Mouse (Mus musculus): Measurements from ENCODE around the gene Gm1113. TPM values are rescaled to one million over a fixed set of nuclear protein-coding genes. Genes with fewer than 3 reads are reported as not detected.

Gene Gm1113
- not detected in 2 replicates for polyA plus RNA-seq (2016; fragmentation: Nextera tagmentation; extraction: Ambion mirVana)

- no peak within 1 kb of the TSS for H3K27ac ChIP-seq
- no peak for ATAC-seq (ENCODE audit: low FRiP score, low read depth)
- WGBS: 79% methylated on average over 3 of the region's 3 CpGs
These were observed at the start of gene Gm1113 for GRCm38 (mm10) chr9:35518169-35518568. TSS of gene Gm1113 (minus strand) at chr9:35518269.

GRCm38 (mm10) chr9:35564536-35565240 is 46.6 kb upstream of the Gm1113 start:
- H3K4me2 ChIP-seq (replicated peaks): no peak overlapping the region
- peaks cover 13% of the 10 kb centered on the region for H3K4me1 ChIP-seq
- 91% methylated on average over 5 of the region's 5 CpGs for WGBS
- no peaks in the 10 kb centered on the region for H3K9me3 ChIP-seq
- H3K27ac ChIP-seq: no peak overlapping the region
- no peaks in the 10 kb centered on the region for H3K27me3 ChIP-seq (replicated peaks)
- H3K36me3 ChIP-seq: peaks cover 35% of the 10 kb centered on the region
- no peak overlapping the region for H3K4me3 ChIP-seq
- no peak for ATAC-seq (ENCODE audit: low FRiP score, low read depth)
- no peak overlapping the region for H3K9ac ChIP-seq

More at GRCm38 (mm10) chr9:35518169-35518568, at the start of gene Gm1113:
- Histone ChIP-seq H3K4me2 (replicated peaks) (no peak within 1 kb of the TSS), H3K27me3 (replicated peaks) (no peaks in the 10 kb centered on the region; the same call in 1 of the 2 replicates), H3K36me3 (no peaks in the 10 kb centered on the region), H3K9ac (no peak within 1 kb of the TSS), H3K9me3 (no peaks in the 10 kb centered on the region), H3K4me3 (no peak within 1 kb of the TSS), H3K4me1 (0 out of 2 replicates have a peak, but pooled peaks cover under 1% of the 10 kb centered on the region)

- no peak overlapping the region for H3K9ac ChIP-seq
- peaks cover 13% of the 10 kb centered on the region for H3K4me1 ChIP-seq
- H3K4me3 ChIP-seq: no peak overlapping the region
- H3K4me2 ChIP-seq (replicated peaks): no peak overlapping the region
- H3K27ac ChIP-seq: no peak overlapping the region
- no peaks in the 10 kb centered on the region for H3K9me3 ChIP-seq
- ATAC-seq (ENCODE audit: low FRiP score, low read depth): no peak
- peaks cover 30% of the 10 kb centered on the region for H3K36me3 ChIP-seq
- no peaks in the 10 kb centered on the region for H3K27me3 ChIP-seq (replicated peaks)
- 95% methylated on average over 6 of the region's 6 CpGs for WGBS
These were observed 43.5 kb upstream of the Gm1113 start for GRCm38 (mm10) chr9:35561583-35561982.

- 96% methylated on average over 11 of the region's 11 CpGs for WGBS
These were observed 43.0 kb upstream of the Gm1113 start for GRCm38 (mm10) chr9:35561076-35561475.

GRCm38 (mm10) chr9:35559009-35559890 is 41.2 kb upstream of the Gm1113 start:
- peak; percentile 93 for ATAC-seq (ENCODE audit: low FRiP score, low read depth)
- H3K4me3 ChIP-seq: peak overlapping the region; percentile 68
- no peaks in the 10 kb centered on the region for H3K27me3 ChIP-seq (replicated peaks)
- H3K9ac ChIP-seq: peak overlapping the region; percentile 60
- H3K27ac ChIP-seq: peak overlapping the region; percentile 37; the same call in 1 of the 2 replicates
- WGBS: 1% methylated on average over 31 of the region's 31 CpGs
- no peaks in the 10 kb centered on the region for H3K9me3 ChIP-seq
- H3K4me2 ChIP-seq (replicated peaks): peak overlapping the region; percentile 92
- peaks cover 15% of the 10 kb centered on the region for H3K36me3 ChIP-seq
- peaks cover 13% of the 10 kb centered on the region for H3K4me1 ChIP-seq

More at GRCm38 (mm10) chr9:35561076-35561475, 43.0 kb upstream of the Gm1113 start:
- peaks cover 30% of the 10 kb centered on the region for H3K36me3 ChIP-seq
- H3K9ac ChIP-seq: no peak overlapping the region
- no peak overlapping the region for H3K4me2 ChIP-seq (replicated peaks)
- H3K4me1 ChIP-seq: peaks cover 13% of the 10 kb centered on the region
- no peak overlapping the region for H3K4me3 ChIP-seq
- no peaks in the 10 kb centered on the region for H3K27me3 ChIP-seq (replicated peaks)
- H3K9me3 ChIP-seq: no peaks in the 10 kb centered on the region
- H3K27ac ChIP-seq: no peak overlapping the region
- ATAC-seq (ENCODE audit: low FRiP score, low read depth): no peak

- no peaks in the 10 kb centered on the region for H3K9me3 ChIP-seq
These were observed 40.4 kb upstream of the Gm1113 start, which contains the start of the genes Ddx25 and Pus3 for GRCm38 (mm10) chr9:35558257-35559008. TSS of gene Ddx25 (minus strand) at chr9:35558528. TSS of gene Pus3 (plus strand) at chr9:35558595.

GRCm38 (mm10) chr9:35556494-35557102 is 38.5 kb upstream of the Gm1113 start:
- H3K9me3 ChIP-seq: no peaks in the 10 kb centered on the region
- H3K4me3 ChIP-seq: no peak overlapping the region
- H3K4me1 ChIP-seq: peaks cover 13% of the 10 kb centered on the region
- no peak overlapping the region for H3K27ac ChIP-seq
- no peak for ATAC-seq (ENCODE audit: low FRiP score, low read depth)
- H3K4me2 ChIP-seq (replicated peaks): no peak overlapping the region
- no peak overlapping the region for H3K9ac ChIP-seq
- H3K27me3 ChIP-seq (replicated peaks): no peaks in the 10 kb centered on the region
- 88% methylated on average over 12 of the region's 12 CpGs for WGBS
- peaks cover 8% of the 10 kb centered on the region for H3K36me3 ChIP-seq

More at GRCm38 (mm10) chr9:35558257-35559008, 40.4 kb upstream of the Gm1113 start, which contains the start of the genes Ddx25 and Pus3:
- H3K4me3 ChIP-seq: peak within 1 kb of the TSS; percentile 68
- no peaks in the 10 kb centered on the region for H3K27me3 ChIP-seq (replicated peaks)
- H3K27ac ChIP-seq: peak within 1 kb of the TSS; percentile 74
- peak within 1 kb of the TSS; percentile 60 for H3K9ac ChIP-seq
- H3K4me2 ChIP-seq (replicated peaks): peak within 1 kb of the TSS; percentile 92
- 1% methylated on average over 59 of the region's 59 CpGs for WGBS
- H3K4me1 ChIP-seq: peaks cover 13% of the 10 kb centered on the region
- peaks cover 15% of the 10 kb centered on the region for H3K36me3 ChIP-seq
- peak; percentile 83 for ATAC-seq (ENCODE audit: low FRiP score, low read depth)

GRCm38 (mm10) chr9:35548455-35548854 is 30.4 kb upstream of the Gm1113 start:
- no peaks in the 10 kb centered on the region for H3K27me3 ChIP-seq (replicated peaks)
- H3K9me3 ChIP-seq: no peaks in the 10 kb centered on the region
- no peak overlapping the region for H3K4me2 ChIP-seq (replicated peaks)
- no peak overlapping the region for H3K9ac ChIP-seq
- H3K36me3 ChIP-seq: peaks cover 7% of the 10 kb centered on the region; the same call in 1 of the 2 replicates
- no peak for ATAC-seq (ENCODE audit: low FRiP score, low read depth)
- no peak overlapping the region for H3K27ac ChIP-seq
- H3K4me1 ChIP-seq: peaks cover 9% of the 10 kb centered on the region
- no peak overlapping the region for H3K4me3 ChIP-seq
- WGBS: 74% methylated on average over 9 of the region's 9 CpGs

- Histone ChIP-seq H3K4me2 (replicated peaks) (no peak overlapping the region), H3K36me3 (peaks cover 11% of the 10 kb centered on the region; the same call in 1 of the 2 replicates), H3K9ac (no peak overlapping the region), H3K27ac (no peak overlapping the region), H3K9me3 (no peaks in the 10 kb centered on the region), H3K27me3 (replicated peaks) (no peaks in the 10 kb centered on the region), H3K4me3 (no peak overlapping the region), H3K4me1 (peaks cover 9% of the 10 kb centered on the region)
- no peak for ATAC-seq (ENCODE audit: low FRiP score, low read depth)
- WGBS: 90% methylated on average over 9 of the region's 9 CpGs
These were observed 28.7 kb upstream of the Gm1113 start for GRCm38 (mm10) chr9:35546745-35547144.

- no peak for ATAC-seq (ENCODE audit: low FRiP score, low read depth)
These were observed 27.6 kb upstream of the Gm1113 start for GRCm38 (mm10) chr9:35545704-35546103.

GRCm38 (mm10) chr9:35544666-35545065 is 26.6 kb upstream of the Gm1113 start:
- peak; percentile 35; the same call in 1 of the 2 replicates for ATAC-seq (ENCODE audit: low FRiP score, low read depth)
- H3K36me3 ChIP-seq: peaks cover 4% of the 10 kb centered on the region; the same call in 1 of the 2 replicates
- no peaks in the 10 kb centered on the region for H3K9me3 ChIP-seq
- no peak overlapping the region for H3K4me2 ChIP-seq (replicated peaks)
- H3K27ac ChIP-seq: no peak overlapping the region
- no peaks in the 10 kb centered on the region for H3K27me3 ChIP-seq (replicated peaks)
- H3K4me3 ChIP-seq: no peak overlapping the region
- 17% methylated on average over 2 of the region's 2 CpGs for WGBS
- peaks cover 9% of the 10 kb centered on the region for H3K4me1 ChIP-seq
- H3K9ac ChIP-seq: no peak overlapping the region

More at GRCm38 (mm10) chr9:35545704-35546103, 27.6 kb upstream of the Gm1113 start:
- H3K27ac ChIP-seq: no peak overlapping the region
- H3K4me2 ChIP-seq (replicated peaks): no peak overlapping the region
- H3K9ac ChIP-seq: no peak overlapping the region
- no peak overlapping the region for H3K4me3 ChIP-seq
- H3K36me3 ChIP-seq: peaks cover 5% of the 10 kb centered on the region; the same call in 1 of the 2 replicates
- peaks cover 9% of the 10 kb centered on the region for H3K4me1 ChIP-seq
- H3K27me3 ChIP-seq (replicated peaks): no peaks in the 10 kb centered on the region
- no peaks in the 10 kb centered on the region for H3K9me3 ChIP-seq
- 78% methylated on average over 12 of the region's 12 CpGs for WGBS
